Mouse (Mus musculus) lung, postnatal 0 days (tissue): ENCODE measurements at regions not wholly inside any gene's neighbourhood (a gene's known extent, or its start where the extent isn't known, plus 50 kb on each side); places are given as distances from the start of the nearest gene placed in this dataset.
"Not testable (repeated sequence)": the region's sequence is repeated elsewhere in the genome, so short reads cannot be mapped to it uniquely, and the experiment has no call there.

Experiments
- ATAC-seq: fragments of 200-750 bp; cut with Nextera tagmentation; 2 replicates; pipeline ENCODE4 v1.8.0; 2017; ENCODE audit warnings: moderate library complexity
- DNase-seq: peaks from one replicate; pipeline ENCODE4 v3.0.0-alpha.2; 2016; ENCODE audit warnings: low spot score
- H3K27ac ChIP-seq: fragments of 300-500 bp; sonication (generic); 2 replicates; pipeline ENCODE4 v1.5.1; 2014; ENCODE audit warnings: antibody characterized with exemption, mild to moderate bottlenecking, low read length, mixed read lengths
- H3K27me3 ChIP-seq: fragments of 300-500 bp; sonication (generic); replicated peaks from 2 replicates; pipeline ENCODE4 v1.6.1; 2014; ENCODE audit warnings: low read length, mixed read lengths; ENCODE audit not compliant: insufficient read depth
- H3K36me3 ChIP-seq: fragments of 300-500 bp; sonication (generic); 2 replicates; pipeline ENCODE4 v1.6.1; 2014; ENCODE audit warnings: low read length, mixed read lengths; ENCODE audit not compliant: insufficient read depth
- H3K4me1 ChIP-seq: fragments of 300-500 bp; sonication (generic); 2 replicates; pipeline ENCODE4 v1.6.1; 2014; ENCODE audit warnings: antibody characterized with exemption, low read depth, low read length, mixed read lengths; ENCODE audit not compliant: insufficient read depth
- H3K4me2 ChIP-seq: fragments of 300-500 bp; sonication (generic); replicated peaks from 2 replicates; pipeline ENCODE4 v1.6.1; 2014; ENCODE audit warnings: low read depth, mild to moderate bottlenecking, low read length, moderate library complexity, mixed read lengths
- H3K4me3 ChIP-seq: fragments of 300-500 bp; sonication (generic); 2 replicates; pipeline ENCODE4 v1.5.1; 2014; ENCODE audit warnings: low read depth, low read length
- H3K9ac ChIP-seq: fragments of 300-500 bp; sonication (generic); replicated peaks from 2 replicates; pipeline ENCODE4 v1.6.1; 2014; ENCODE audit warnings: low read depth, mild to moderate bottlenecking
- H3K9me3 ChIP-seq: fragments of 300-500 bp; sonication (generic); 2 replicates; pipeline ENCODE4 v1.6.1; 2016; ENCODE audit warnings: low read length, mixed read lengths
- CTCF ChIP-seq: IDR thresholded peaks from 2 replicates; pipeline ENCODE4 v1.5.1; 2016; ENCODE audit warnings: antibody characterized with exemption, mild to moderate bottlenecking
- EP300 ChIP-seq: IDR thresholded peaks from 2 replicates; pipeline ENCODE4 v1.6.1; 2016; ENCODE audit warnings: antibody characterized with exemption, mild to moderate bottlenecking, control low read depth
- WGBS: fragments of 180-500 bp; shearing (Covaris S2); extraction: QIAGEN DNeasy Blood & Tissue Kit; methylation state at CpG from one replicate; pipeline ENCODE4 v1.1.7; 2014; 5-methylcytosine and 5-hydroxymethylcytosine counted together

GRCm38 (mm10) chr9:15420677-15421076 is 63.1 kb upstream of the Cep295 start:
- Histone ChIP-seq H3K9me3 (no peaks in the 10 kb centered on the region), H3K4me2 (no peak overlapping the region), H3K36me3 (no peaks in the 10 kb centered on the region), H3K4me3 (no peak overlapping the region), H3K27me3 (no peaks in the 10 kb centered on the region), H3K27ac (no peak overlapping the region), H3K4me1 (no peaks in the 10 kb centered on the region), H3K9ac (no peak overlapping the region)
- no peak for TF ChIP-seq EP300
- no peak for TF ChIP-seq CTCF
- DNase-seq = no peak
- WGBS = 47% methylated on average over 4 of the region's 4 CpGs
- ATAC-seq = no peak

DNA sequence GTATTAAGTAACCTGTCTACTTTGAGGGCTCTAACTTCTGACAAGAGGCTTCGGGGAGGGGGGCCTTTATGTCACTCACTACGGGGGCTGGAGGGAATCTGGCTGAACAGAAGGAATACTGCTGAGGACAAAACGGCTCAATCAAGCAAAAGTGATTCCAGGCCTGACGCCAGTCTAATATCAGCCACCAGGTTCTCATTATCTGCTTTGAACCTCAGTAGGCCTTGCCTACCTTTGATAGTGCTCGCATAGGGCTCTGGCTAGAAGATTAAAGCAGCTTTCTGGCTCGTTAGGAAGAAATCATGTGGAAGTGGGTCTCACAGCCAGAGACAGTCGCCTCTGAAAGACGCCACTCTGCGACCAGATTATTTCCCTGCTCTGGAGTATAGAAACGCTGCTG is 64.3 kb upstream of the Cep295 start:
- no peaks in the 10 kb centered on the region for H3K4me1 ChIP-seq

GRCm38 (mm10) chr9:15434279-15434678 is 59.0 kb upstream of the Smco4 start:
- not testable (repeated sequence) for DNase-seq, H3K4me2 ChIP-seq
- TF ChIP-seq CTCF = peak; percentile 33

More for the DNA sequence above, 64.3 kb upstream of the Cep295 start:
- H3K4me2 ChIP-seq = no peak overlapping the region
- 55% methylated on average over 10 of the region's 10 CpGs for WGBS
- no peaks in the 10 kb centered on the region for H3K36me3 ChIP-seq
- TF ChIP-seq CTCF = no peak
- TF ChIP-seq EP300 = no peak
- no peak overlapping the region for H3K4me3 ChIP-seq
- no peak overlapping the region for H3K9ac ChIP-seq
- DNase-seq (no peak), ATAC-seq (no peak)
- H3K9me3 ChIP-seq = no peaks in the 10 kb centered on the region
- H3K27ac ChIP-seq = no peak overlapping the region
- no peaks in the 10 kb centered on the region for H3K27me3 ChIP-seq

DNA sequence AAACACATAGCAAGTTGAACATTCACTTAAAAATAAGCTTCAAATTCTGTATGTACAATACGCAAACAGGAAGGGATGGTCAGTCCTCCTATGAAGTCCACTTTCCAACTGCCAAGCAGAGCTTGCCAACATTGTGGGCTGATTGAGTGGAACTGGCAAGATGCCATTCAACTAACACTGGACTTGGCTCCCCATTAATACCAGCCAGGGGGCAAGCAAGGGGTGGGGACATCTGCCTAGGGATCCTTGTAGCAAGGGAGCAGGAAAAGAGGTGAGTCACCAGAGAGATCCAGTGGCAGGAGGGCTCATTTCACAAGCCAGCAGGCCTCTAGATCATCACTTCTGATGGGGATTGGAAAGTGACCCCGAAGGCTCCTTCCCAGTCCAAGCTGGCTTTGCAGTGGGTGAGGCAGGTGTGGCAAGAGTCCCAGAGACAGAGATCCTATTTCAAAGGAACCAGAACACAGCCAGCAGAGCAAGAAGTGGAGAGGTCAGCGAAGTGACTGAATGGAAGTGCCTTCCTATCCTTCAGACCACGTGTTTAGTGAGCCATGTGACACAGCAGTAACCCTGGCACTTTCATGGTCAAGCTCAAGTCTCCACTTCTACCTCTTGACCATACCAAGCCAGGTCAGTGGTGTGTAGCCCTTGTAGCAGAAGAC is 53.8 kb upstream of the Smco4 start:
- Histone ChIP-seq H3K4me3 (no peak overlapping the region), H3K9ac (no peak overlapping the region), H3K9me3 (no peaks in the 10 kb centered on the region), H3K27me3 (no peaks in the 10 kb centered on the region), H3K27ac (no peak overlapping the region), H3K36me3 (no peaks in the 10 kb centered on the region), H3K4me1 (no peaks in the 10 kb centered on the region; the same call in 1 of the 2 replicates), H3K4me2 (no peak overlapping the region)
- TF ChIP-seq CTCF (no peak), EP300 (peak; percentile 41)
- 28% methylated on average over 4 of the region's 4 CpGs for WGBS
- ATAC-seq = peak; percentile 83
- peak; percentile 65 for DNase-seq

More at GRCm38 (mm10) chr9:15434279-15434678, 59.0 kb upstream of the Smco4 start:
- not testable (repeated sequence) for H3K4me3 ChIP-seq, H3K27ac ChIP-seq, H3K27me3 ChIP-seq, H3K9ac ChIP-seq, ATAC-seq, H3K9me3 ChIP-seq, H3K36me3 ChIP-seq, H3K4me1 ChIP-seq
- 69% methylated on average over 11 of the region's 11 CpGs for WGBS

GRCm38 (mm10) chr9:15442131-15442530 is 51.1 kb upstream of the Smco4 start:
- no peaks in the 10 kb centered on the region; the same call in 1 of the 2 replicates for H3K4me1 ChIP-seq
- no peak overlapping the region for H3K4me2 ChIP-seq
- no peak for TF ChIP-seq CTCF
- TF ChIP-seq EP300 = no peak
- no peak overlapping the region for H3K4me3 ChIP-seq
- DNase-seq (no peak), ATAC-seq (no peak)
- H3K27me3 ChIP-seq = no peaks in the 10 kb centered on the region
- no peak overlapping the region for H3K27ac ChIP-seq
- H3K9ac ChIP-seq = no peak overlapping the region
- no peaks in the 10 kb centered on the region for H3K9me3 ChIP-seq
- 79% methylated on average over 4 of the region's 4 CpGs for WGBS
- no peaks in the 10 kb centered on the region for H3K36me3 ChIP-seq
